Mouse (Mus musculus) adipocyte (in vitro differentiated cells): Measurements from ENCODE around the gene Cic.
A peak's percentile ranks its signal among the peaks of the same experiment; 100 is the strongest.
"Not testable (repeated sequence)": the region's sequence is repeated elsewhere in the genome, so short reads cannot be mapped to it uniquely, and the experiment has no call there.

ENCODE experiments used
- DNase-seq: peaks from one replicate; pipeline ENCODE4 v3.0.0-alpha.2; 2016; ENCODE audit warnings: low spot score

The Cic gene

GRCm38 (mm10) chr7:25305956-25306613 is 38.6 kb downstream of the Cic start, which contains the start of gene Tmem145:
Gene Tmem145 (plus strand): TSS chr7:25306106.
- no peak for DNase-seq

GRCm38 (mm10) chr7:25306614-25306996 is 39.1 kb downstream of the Cic start:
- DNase-seq: no peak

DNA sequence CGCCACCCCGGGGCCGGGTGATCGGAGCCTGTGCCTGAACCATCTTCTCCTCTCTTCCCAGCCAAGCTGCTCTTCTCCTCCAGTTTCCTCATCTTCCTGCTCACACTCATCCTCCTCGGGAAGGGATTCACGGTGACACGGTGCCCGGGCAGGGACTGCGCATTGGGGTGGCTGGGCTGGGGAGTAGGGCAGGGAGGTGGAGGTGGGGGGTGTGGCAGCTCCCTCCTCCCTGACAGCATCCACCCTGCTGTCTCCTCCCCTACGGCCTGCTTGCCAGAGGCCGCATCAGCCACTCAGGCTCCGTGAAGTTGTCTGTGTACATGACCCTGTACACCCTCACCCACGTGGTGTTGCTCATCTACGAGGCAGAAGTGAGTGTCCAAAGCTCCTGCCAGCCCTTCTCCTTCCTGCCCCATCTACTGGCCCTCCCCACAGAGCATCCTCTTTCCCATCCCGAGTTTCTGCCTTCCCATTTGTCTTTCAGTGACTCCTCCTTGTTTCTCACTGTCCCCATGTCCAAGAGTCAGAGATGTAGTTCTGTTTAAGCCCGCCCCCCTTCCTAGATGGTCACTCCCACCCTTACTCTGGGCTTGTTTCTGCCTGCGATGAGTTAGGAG is 41.3 kb downstream of the Cic start:
- DNase-seq: no peak

DNA sequence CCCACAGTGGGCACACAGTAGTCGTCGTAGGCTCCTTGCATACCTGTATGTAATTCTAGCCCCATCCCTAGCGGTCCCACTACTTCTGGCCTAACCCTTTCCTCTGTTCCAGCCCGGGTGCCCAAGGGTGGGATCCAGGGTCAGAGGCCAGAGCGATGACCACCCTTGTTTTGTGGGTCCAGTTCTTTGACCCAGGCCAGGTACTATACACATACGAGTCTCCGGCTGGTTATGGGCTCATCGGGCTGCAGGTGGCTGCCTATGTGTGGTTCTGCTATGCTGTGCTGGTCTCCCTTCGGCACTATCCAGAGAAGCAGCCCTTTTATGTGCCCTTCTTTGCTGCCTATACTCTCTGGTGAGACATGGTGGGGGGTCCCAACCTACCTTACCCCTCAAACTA is 41.9 kb downstream of the Cic start:
- no peak for DNase-seq

GRCm38 (mm10) chr7:25311193-25311592 is 43.7 kb downstream of the Cic start:
- DNase-seq: no peak

GRCm38 (mm10) chr7:25313325-25313724 is 45.8 kb downstream of the Cic start:
- no peak for DNase-seq

GRCm38 (mm10) chr7:25314606-25315305 is 47.3 kb downstream of the Cic start:
- DNase-seq: no peak

GRCm38 (mm10) chr7:25315306-25316041 is 48.0 kb downstream of the Cic start:
- DNase-seq: no peak

DNA sequence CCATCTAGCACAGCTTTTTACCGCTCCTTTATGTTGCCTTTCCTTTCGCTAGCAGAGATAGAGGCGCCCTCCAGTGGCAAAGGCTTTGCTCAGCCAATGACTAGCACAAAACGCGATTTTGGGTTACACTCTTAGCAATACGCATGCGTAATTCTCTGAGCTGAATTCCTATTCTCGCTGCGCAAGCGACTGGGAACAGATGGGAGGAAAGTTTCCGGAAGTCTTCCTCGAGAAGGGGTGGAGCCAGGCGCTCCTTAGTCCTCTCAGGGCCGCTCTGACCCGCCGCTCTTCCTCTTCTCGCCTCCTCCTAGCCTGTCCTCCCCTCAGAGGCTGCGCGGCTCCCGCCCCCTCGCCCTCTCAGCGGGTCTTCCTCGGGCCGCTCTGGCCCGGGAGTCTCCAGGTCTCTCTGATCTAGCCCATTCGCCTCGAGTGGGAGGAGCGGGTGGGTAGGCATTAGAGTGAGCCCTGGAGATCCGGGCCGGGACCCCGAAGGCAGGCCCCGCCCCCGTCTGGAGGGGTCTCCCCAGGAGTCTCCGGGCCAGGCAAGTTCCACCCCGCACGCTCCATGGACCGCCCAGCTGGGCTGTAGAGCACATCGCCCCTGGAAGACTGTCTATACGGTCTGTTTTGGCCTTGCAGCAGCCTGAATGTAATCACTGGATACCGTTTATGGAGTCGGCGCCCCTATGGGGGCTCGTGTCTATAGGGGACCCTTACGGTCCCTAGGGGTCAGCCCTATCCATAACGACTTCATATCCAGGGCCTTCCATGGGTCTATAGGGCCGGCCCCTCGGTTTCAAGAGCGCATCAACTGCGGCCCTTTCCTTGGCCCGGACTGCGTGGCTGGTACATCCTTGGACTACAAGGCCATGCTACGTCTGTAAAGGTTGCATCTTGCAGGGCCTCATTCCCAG is 49.3 kb downstream of the Cic start, which contains the start of gene Megf8:
Gene Megf8 (plus strand): TSS at position 633 of the 914 bp plus-strand sequence.
- peak; percentile 97 for DNase-seq

DNA sequence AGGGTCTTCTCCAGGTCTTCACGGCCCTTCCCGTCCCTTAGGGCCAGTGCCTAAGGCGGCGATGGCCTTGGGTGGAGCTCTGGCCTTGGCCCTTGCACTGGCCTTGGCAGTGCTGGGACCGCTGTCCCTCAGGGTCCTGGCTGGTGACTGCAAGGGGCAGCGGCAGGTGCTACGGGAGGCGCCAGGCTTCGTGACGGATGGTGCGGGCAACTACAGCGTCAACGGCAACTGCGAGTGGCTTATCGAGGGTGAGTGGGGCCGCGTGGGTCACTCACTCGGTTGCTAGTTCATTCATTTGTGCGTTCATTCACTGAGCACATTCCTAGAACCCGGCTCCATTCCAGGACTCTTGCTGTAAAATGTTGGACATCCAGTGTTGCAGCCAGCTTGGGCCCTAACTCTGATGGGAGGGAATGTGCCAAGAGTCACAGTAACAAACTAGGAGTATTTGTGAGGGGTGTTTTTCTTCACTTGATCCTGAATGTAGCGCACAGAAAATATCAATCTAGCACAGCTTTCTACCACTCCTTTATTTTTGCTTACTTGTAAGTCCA is 50.0 kb downstream of the Cic start:
- DNase-seq: peak; percentile 41

- peak; percentile 41 for DNase-seq
Measured at GRCm38 (mm10) chr7:25322058-25322484, 54.6 kb downstream of the Cic start.

GRCm38 (mm10) chr7:25323219-25323618 is 55.7 kb downstream of the Cic start:
- DNase-seq: peak; percentile 68

DNA sequence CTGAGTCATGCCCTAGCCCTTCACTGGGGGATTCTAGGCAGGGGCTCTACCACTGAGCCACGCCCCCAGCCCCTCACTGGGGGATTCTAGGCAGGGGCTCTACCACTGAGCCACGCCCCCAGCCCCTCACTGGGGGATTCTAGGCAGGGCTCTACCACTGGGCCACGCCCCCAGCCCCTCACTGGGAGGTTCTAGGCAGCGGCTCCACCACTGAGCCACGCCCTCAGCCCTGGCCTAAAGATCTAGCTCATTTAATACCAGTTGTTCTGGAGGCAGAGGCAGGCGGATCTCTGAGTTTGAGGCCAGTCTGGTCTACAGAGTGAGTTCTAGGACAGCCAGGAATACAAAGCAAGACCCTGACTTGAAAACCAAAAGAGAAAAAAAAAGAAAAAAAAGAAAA is 57.9 kb downstream of the Cic start:
- DNase-seq: not testable (repeated sequence)

GRCm38 (mm10) chr7:25326233-25326632 is 58.7 kb downstream of the Cic start:
- DNase-seq: no peak

DNA sequence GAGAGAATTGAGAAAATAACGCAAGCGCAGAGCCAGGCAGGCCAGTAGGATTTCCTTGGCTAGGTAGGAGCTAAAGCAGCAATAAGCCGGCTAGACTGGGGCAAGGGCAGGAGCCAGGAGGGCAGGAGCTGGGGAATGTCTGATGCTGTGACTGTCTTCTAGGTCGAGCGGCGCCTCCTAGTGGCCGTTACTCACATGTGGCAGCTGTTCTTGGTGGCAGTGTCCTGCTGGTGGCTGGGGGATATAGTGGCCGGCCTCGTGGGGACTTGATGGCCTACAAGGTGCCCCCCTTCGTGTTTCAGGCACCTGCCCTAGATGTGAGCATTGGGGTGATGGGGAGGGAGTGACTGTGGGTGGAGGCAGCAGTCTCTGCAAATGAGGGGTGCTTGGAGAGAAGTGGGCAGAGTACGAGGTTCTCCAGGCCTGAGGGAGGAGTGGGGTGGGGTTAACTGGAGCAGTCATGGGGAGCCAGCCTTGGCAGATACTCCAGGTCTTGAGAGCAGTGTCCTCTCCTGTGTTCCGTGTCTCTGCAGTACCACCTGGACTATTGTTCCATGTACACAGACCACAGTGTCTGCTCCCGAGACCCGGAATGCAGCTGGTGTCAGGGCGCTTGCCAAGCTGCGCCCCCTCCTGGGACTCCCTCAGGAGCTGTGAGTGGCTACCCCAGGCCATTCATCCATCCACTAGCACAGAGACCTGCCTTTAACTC is 66.2 kb downstream of the Cic start:
- peak; percentile 78 for DNase-seq

- DNase-seq: no peak
Measured at GRCm38 (mm10) chr7:25334472-25334871, 67.0 kb downstream of the Cic start.

DNA sequence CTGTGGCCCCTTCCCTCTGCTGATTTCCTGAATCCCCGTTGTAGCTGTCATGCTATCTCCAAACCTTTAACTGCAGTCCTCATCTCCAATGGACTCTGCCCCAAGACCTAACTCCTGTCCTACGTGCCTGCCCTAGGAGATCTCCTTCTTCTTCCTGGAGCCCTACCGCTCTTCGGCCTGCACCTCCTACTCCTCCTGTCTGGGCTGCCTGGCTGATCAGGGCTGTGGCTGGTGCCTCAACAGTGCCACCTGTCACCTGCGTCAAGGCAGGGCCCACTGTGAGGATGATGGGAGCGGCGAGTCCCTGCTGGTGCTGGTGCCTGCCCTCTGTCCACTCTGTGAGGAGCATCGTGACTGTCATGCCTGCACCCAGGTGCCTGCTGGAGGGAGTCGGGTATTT is 71.8 kb downstream of the Cic start:
- DNase-seq: no peak

- no peak for DNase-seq
Measured at GRCm38 (mm10) chr7:25341000-25341784, 73.7 kb downstream of the Cic start.
